Mouse (Mus musculus) stomach, embryonic 15.5 days (tissue): ENCODE measurements around the gene Ier5l. TPM values are rescaled to one million over a fixed set of nuclear protein-coding genes. Genes with fewer than 3 reads are reported as not detected.

Source experiments
- ATAC-seq: fragments of 200-750 bp; cut with Nextera tagmentation; 2 replicates; pipeline ENCODE4 v1.8.0; 2017; ENCODE audit warnings: low read depth, moderate number of reproducible peaks, moderate TSS enrichment; ENCODE audit not compliant: insufficient read depth, low FRiP score
- H3K27ac ChIP-seq: fragments of 300-500 bp; sonication (generic); 2 replicates; pipeline ENCODE4 v1.5.1; 2015; ENCODE audit warnings: mild to moderate bottlenecking, inconsistent platforms
- H3K27me3 ChIP-seq: fragments of 300-500 bp; sonication (generic); replicated peaks from 2 replicates; pipeline ENCODE4 v1.6.1; 2015; ENCODE audit warnings: inconsistent platforms
- H3K36me3 ChIP-seq: fragments of 300-500 bp; sonication (generic); 2 replicates; pipeline ENCODE4 v1.6.1; 2015; ENCODE audit warnings: inconsistent platforms
- H3K4me1 ChIP-seq: fragments of 300-500 bp; sonication (generic); 2 replicates; pipeline ENCODE4 v1.6.1; 2015; ENCODE audit warnings: inconsistent platforms
- H3K4me2 ChIP-seq: fragments of 300-500 bp; sonication (generic); 2 replicates; pipeline ENCODE4 v1.6.1; 2015; ENCODE audit warnings: mild to moderate bottlenecking, inconsistent platforms
- H3K4me3 ChIP-seq: fragments of 300-500 bp; sonication (generic); replicated peaks from 2 replicates; pipeline ENCODE4 v1.5.1; 2015; ENCODE audit warnings: inconsistent platforms
- H3K9ac ChIP-seq: fragments of 300-500 bp; sonication (generic); 2 replicates; pipeline ENCODE4 v1.6.1; 2015; ENCODE audit warnings: inconsistent platforms
- H3K9me3 ChIP-seq: fragments of 300-500 bp; sonication (generic); 2 replicates; pipeline ENCODE4 v1.6.1; 2016; ENCODE audit warnings: inconsistent platforms
- WGBS: fragments of 180-500 bp; shearing (Covaris S2); methylation state at CpG from one replicate; pipeline ENCODE4 v1.1.7; 2015; 5-methylcytosine and 5-hydroxymethylcytosine counted together
- polyA plus RNA-seq: library from polyadenylated mRNA; unstranded; fragments of >200 nt; fragmentation: Nextera tagmentation; extraction: Ambion mirVana; gene quantifications from 2 replicates; pipeline ENCODE4 v1.2.1, GENCODE M21; 2015

Ier5l gene
- polyA plus RNA-seq, result 3.2 and 3.3 TPM in 2 replicates

DNA sequence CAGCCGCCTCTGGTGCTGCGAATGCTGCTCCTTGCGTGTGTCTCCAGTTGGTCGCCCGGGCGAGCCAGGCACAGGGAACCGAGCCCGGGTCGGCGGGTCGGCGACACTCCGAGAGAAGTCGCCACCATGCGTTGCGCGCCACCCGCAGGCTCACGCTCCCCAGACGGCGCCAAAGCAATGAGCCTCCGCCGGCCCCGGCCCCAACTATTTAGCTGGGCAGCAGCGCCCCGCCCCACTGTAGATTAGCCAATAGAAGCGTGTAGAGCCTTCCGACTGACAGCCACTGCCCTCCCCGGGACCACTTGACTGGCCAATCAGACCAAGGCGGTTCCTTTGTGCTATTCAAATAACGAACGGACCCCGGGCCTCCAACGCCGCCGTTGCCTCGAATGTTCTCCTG lies at the start of gene Ier5l:
TSS of gene Ier5l (minus strand) at position 181 of the 400 bp plus-strand sequence.
- peaks cover 24% of the 10 kb centered on the region for H3K4me1 ChIP-seq
- H3K27ac ChIP-seq, result peak within 1 kb of the TSS; percentile 97
- ATAC-seq, result peak; percentile 83
- no peaks in the 10 kb centered on the region for H3K9me3 ChIP-seq
- H3K27me3 ChIP-seq, result no peaks in the 10 kb centered on the region
- peak within 1 kb of the TSS; percentile 82 for H3K9ac ChIP-seq
- no peaks in the 10 kb centered on the region for H3K36me3 ChIP-seq
- peak within 1 kb of the TSS; percentile 89 for H3K4me2 ChIP-seq
- H3K4me3 ChIP-seq, result peak within 1 kb of the TSS; percentile 88
- WGBS, result under 1% methylated on average over 37 of the region's 37 CpGs

DNA sequence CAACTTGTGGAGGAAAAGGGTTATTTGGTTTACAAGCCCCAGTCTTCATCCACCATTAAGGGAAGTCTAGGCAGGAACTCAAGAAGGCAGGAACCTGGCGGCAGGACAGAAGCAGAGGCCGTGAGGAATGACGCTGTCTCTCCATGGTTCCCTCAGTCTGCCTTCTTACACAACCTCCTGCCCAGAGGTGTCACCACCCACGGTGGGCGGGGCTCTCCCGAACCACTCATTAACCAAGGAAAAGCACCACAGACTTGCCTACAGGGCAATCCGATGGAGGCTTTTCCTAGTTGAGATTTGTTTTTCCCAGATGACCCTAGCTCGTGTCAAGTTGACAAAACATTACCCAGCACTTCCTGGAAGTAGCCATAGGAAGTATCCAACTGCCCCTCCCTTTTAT lies 49.7 kb upstream of the Ier5l start:
- Histone ChIP-seq H3K4me1 (no peaks in the 10 kb centered on the region; the same call in 1 of the 2 replicates), H3K27me3 (no peaks in the 10 kb centered on the region), H3K9me3 (no peaks in the 10 kb centered on the region), H3K4me2 (no peak overlapping the region), H3K27ac (no peak overlapping the region), H3K9ac (no peak overlapping the region), H3K36me3 (no peaks in the 10 kb centered on the region), H3K4me3 (no peak overlapping the region)
- WGBS, result 68% methylated on average over 8 of the region's 8 CpGs
- ATAC-seq, result no peak

DNA sequence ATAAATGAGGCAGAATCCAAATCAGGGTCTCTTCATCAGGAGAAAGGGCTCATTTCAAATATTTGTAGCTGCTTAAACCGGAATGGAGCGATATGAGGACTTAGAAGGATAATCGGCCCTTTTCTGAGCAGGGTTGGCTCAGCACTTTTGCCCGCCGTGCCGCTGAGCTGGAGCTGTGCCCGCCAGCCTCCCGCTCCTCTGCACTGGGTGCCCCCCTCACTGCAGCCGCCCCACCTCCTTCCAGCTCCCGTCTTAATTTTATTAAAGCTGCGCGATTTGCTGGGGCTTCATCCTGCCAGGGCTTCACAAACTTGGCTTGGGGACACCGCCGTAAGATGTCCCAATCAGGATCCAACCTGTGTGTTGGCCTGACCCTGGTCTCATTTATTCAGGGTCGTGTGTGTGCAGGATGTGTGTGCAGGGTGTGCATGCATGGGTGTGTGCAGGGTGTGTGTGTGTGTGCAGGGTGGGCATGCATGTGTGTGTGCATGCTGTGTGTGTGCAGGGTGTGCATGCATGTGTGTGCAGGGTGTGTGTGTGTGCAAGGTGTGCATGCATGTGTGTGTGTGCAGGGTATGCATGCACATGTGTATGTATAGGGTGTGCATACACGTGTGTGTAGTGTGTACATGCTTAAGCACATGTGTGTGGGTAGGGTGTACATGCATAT lies 36.8 kb upstream of the Ier5l start:
- Histone ChIP-seq H3K4me1 (0 out of 2 replicates have a peak, but pooled peaks cover 4% of the 10 kb centered on the region), H3K36me3 (no peaks in the 10 kb centered on the region), H3K9ac (no peak overlapping the region), H3K9me3 (no peaks in the 10 kb centered on the region), H3K27me3 (no peaks in the 10 kb centered on the region), H3K27ac (no peak overlapping the region), H3K4me2 (no peak overlapping the region), H3K4me3 (no peak overlapping the region)
- no peak for ATAC-seq
- WGBS, result 63% methylated on average over 16 of the region's 16 CpGs

DNA sequence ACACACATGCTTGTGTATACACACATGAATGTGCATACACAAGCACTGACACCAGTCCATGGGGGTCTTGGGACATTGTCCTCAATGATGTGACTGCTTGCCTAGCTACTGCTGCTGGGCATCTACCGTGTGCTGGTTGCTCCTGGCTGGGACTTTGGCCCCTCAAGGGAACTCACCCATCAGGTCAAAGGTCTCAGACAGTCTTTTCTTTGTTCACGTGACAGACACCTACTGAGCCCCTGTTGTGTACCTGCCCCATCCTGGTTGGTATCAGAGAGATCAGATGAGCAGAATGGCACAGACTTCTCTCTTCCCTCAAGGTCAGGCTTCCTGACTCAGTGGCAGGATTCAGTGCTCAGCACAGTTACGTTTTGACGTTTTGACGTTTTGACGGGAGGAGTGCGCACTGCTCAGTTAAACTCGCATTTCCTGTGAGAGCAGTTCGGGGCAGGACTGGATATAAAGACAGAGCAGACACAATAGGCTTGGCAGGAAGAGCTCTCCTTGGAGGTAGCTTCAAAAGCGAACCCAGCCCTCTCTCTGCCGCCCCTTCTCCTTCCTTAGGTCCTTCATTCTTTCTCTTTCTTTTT lies 33.2 kb upstream of the Ier5l start:
- Histone ChIP-seq H3K4me3 (no peak overlapping the region), H3K4me2 (no peak overlapping the region), H3K36me3 (no peaks in the 10 kb centered on the region), H3K27ac (no peak overlapping the region), H3K27me3 (no peaks in the 10 kb centered on the region), H3K4me1 (peaks cover 12% of the 10 kb centered on the region; the same call in 1 of the 2 replicates), H3K9ac (no peak overlapping the region), H3K9me3 (no peaks in the 10 kb centered on the region)
- ATAC-seq, result no peak
- 52% methylated on average over 11 of the region's 11 CpGs for WGBS

DNA sequence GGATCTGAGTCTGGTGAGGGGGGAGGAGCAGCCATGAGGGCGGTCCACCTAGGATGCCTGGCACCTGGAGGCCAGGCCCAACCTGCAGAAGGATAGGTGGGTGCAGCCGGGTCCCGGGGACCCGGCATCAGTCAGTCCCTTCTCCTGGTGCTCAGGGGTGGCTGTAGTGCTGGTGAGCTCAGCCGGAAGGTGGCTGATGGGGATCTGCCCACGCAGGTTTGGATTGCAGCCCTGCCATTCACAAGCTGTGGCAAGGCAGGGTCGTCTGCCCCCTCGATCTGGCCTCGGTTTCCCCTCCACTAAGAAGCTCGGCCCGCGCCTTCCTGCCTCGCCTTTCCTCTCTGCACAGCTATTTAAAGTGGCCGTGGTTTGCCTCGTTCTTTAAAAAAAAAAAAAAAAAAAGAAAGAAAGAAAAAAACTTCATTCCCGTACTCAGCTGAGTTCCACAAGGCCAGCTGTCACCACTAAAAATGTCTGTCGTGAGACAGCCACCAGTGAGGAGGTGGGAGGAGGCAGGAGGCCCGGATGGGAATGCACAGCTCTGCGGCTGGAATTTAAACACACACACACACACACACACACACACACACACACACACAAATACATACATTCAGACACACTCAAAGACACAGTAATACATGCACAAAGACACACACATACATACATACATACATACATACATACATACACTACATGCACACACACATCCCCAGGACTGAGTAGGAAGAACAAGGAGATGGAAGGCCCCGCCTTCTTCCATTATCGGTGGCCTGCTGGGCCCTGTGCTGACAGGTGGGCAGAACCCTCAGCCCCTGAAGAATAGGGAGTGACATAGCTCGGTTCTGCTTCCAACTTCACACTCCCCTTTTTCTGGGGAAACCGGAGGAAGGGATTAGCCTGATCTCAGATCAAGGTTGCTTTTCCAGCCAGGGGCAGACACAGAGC lies 29.9 kb upstream of the Ier5l start:
- no peak for ATAC-seq
- no peak overlapping the region for H3K4me2 ChIP-seq
- no peak overlapping the region; the same call in 1 of the 2 replicates for H3K27ac ChIP-seq
- H3K27me3 ChIP-seq, result no peaks in the 10 kb centered on the region
- no peak overlapping the region for H3K9ac ChIP-seq
- peaks cover 8% of the 10 kb centered on the region; the same call in 1 of the 2 replicates for H3K4me1 ChIP-seq
- no peak overlapping the region for H3K4me3 ChIP-seq
- no peaks in the 10 kb centered on the region for H3K9me3 ChIP-seq
- 33% methylated on average over 23 of the region's 23 CpGs for WGBS
- H3K36me3 ChIP-seq, result no peaks in the 10 kb centered on the region

DNA sequence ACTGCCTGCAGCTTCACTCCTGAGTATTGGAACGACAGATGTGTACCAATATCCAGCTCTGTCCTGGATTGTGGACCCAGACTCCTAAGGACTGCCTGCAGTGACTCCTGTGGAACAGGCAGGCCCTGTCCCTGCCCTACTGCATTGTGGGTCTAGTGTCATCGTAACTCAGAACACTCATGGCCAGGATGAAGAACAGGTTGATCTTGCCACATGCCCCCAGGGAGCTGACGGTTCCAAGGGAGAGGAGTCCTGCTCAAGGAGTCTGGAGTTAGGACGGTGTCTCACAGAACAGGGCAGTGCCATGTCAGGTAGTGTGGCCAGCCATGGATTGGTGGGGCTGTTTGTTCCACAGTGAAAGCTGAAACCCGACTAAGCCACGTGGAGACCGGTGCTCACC lies 27.7 kb upstream of the Ier5l start:
- Histone ChIP-seq H3K27me3 (no peaks in the 10 kb centered on the region), H3K9me3 (no peaks in the 10 kb centered on the region), H3K36me3 (no peaks in the 10 kb centered on the region), H3K4me1 (peaks cover 8% of the 10 kb centered on the region; the same call in 1 of the 2 replicates), H3K27ac (no peak overlapping the region), H3K9ac (no peak overlapping the region), H3K4me3 (no peak overlapping the region), H3K4me2 (no peak overlapping the region)
- WGBS, result 76% methylated on average over 7 of the region's 7 CpGs
- ATAC-seq, result no peak

DNA sequence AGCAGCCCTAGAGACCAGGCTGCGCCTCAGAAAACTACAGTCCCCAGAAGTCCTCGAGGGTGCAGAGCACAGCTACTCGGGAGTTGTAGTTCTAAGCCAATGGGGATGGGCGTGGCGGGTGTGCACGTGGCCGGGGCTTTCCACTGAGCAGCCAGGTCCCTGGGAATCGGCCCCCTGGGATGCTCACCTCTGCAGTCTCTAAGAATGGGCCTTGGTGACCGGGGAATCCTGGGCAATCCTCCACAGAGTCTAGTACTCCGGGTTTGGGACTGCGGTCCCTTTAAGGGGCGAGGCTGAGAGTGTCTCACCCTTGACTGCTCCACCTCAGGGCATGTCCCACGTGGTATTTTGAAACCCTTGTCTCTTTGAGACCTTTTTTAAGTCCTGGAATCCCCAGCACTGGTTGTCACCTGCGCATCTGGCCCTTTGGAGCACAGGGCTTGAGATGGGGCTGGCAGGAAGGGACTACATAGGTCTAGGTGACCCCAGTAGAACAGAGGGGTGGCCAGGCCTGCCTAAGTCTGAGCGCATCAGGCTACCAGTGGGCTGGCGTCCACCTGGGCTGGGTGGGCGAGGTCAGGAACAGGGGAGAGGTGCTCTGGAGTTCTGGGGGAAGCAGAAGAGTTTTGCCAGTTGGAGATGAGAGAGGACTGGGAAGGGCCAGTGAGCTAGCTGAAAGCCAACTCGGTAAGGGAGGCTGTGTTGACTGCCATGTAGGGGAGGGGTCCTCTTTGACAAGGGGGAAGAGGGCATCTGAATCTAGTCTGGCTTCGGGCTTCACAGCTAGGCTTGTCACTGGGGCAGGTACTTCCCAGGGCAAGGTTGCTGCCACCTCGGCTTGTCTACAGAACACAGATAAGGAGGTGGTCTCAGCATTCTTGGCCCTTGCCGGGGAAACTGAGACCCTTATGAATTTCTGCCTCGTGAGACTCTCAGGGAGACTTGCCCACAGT lies 22.2 kb upstream of the Ier5l start:
- peak overlapping the region; percentile 37 for H3K4me3 ChIP-seq
- no peak overlapping the region for H3K27ac ChIP-seq
- 25% methylated on average over 22 of the region's 22 CpGs for WGBS

DNA sequence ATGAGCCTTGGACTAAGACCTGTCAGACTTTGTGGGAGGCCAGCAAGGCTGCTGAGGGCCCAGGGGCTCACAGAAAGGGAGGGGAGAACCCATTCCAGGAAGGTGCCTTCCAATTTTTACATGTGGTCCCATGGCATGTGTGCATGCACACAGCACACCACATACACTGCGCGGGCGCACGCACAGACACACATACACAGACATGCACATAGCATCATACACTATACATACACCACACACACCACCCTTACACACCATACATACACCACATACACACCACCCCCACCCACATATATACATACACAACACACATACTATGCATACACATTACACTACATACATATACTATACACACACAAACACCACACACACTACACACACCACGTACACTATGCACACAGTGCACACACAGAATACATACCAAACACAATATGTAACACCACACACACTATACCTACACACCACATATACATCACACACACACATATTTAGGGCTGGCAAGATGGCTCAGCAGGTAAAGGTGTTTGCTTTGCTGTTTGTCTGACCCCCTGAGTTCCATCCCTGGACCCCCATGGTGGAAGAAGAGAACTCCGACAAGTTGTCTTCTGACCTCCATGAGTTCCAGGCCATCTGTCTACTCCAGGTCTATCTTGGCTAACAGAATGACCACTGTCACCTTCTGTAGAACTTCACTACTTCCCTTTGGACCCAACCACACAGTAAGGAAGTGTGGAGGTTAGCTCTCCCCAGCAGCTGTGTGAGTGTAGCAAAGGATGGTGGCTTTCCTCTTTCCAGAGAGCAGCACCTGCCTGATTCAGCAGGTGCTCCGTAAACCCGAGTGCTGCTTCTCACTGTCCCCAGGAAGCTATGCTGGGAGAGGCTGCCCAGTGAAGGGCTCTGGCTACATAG lies 21.2 kb upstream of the Ier5l start:
- Histone ChIP-seq H3K36me3 (no peaks in the 10 kb centered on the region), H3K27me3 (no peaks in the 10 kb centered on the region), H3K9me3 (no peaks in the 10 kb centered on the region), H3K4me3 (no peak overlapping the region), H3K4me1 (peaks cover 10% of the 10 kb centered on the region; the same call in 1 of the 2 replicates), H3K4me2 (peak overlapping the region; percentile 70; the same call in 1 of the 2 replicates), H3K9ac (no peak overlapping the region), H3K27ac (no peak overlapping the region)
- WGBS, result 76% methylated on average over 8 of the region's 8 CpGs
- ATAC-seq, result no peak; the same call in 1 of the 2 replicates

More for the DNA sequence above, 22.2 kb upstream of the Ier5l start:
- H3K9me3 ChIP-seq, result no peaks in the 10 kb centered on the region
- H3K9ac ChIP-seq, result 0 out of 2 replicates have a peak overlapping the region, but pooled peaks have one; percentile 8
- peak overlapping the region; percentile 70 for H3K4me2 ChIP-seq
- no peaks in the 10 kb centered on the region for H3K36me3 ChIP-seq
- H3K4me1 ChIP-seq, result peaks cover 10% of the 10 kb centered on the region; the same call in 1 of the 2 replicates
- no peaks in the 10 kb centered on the region for H3K27me3 ChIP-seq
- ATAC-seq, result peak; percentile 93

DNA sequence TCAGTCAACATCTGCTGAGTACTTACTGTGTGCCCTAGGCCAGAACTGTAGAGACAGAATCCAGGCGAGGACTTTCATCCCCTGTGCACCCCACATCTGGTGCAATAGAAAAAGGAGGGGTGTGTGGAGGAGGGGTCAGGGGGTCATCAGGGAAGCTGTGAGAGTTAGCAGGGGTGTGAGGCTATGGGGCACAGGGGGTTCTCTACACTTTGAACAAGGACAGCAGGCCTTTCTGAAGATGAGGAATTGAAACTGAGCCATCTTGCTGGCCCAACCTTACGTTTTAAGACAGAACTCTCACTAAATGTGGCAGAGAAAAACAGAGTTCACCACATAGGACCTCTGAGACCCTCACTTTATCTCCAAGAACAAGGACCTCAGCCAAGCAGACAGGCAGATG lies 16.4 kb upstream of the Ier5l start:
- no peaks in the 10 kb centered on the region for H3K9me3 ChIP-seq
- H3K4me2 ChIP-seq, result no peak overlapping the region
- 0 out of 2 replicates have a peak, but pooled peaks cover 5% of the 10 kb centered on the region for H3K4me1 ChIP-seq
- ATAC-seq, result no peak
- H3K9ac ChIP-seq, result no peak overlapping the region
- H3K27me3 ChIP-seq, result no peaks in the 10 kb centered on the region
- no peaks in the 10 kb centered on the region for H3K36me3 ChIP-seq
- H3K27ac ChIP-seq, result no peak overlapping the region
- H3K4me3 ChIP-seq, result no peak overlapping the region
- 77% methylated on average over 2 of the region's 2 CpGs for whole genome bisulfite sequencing

DNA sequence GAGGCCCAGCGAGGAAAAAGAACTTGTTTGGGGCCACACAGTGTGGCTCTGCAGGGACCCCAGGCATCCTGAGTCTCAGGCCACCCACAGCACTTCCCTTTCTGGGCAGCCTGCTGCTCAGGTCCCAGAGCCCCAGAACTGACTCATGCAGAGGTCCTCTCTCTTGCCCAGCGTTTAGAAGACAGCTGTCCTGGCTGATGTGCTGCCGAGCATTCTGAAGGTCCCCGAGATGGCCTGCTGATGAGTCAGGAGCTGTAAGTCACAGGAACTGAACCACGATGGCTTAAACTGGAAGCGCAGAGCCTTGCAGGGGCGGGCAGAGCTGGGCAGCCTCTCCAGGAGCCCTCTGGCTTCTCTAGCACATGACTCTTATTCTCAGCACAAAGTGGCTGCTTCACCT lies 13.6 kb upstream of the Ier5l start:
- Histone ChIP-seq H3K27me3 (no peaks in the 10 kb centered on the region), H3K9ac (no peak overlapping the region), H3K9me3 (no peaks in the 10 kb centered on the region), H3K4me3 (no peak overlapping the region), H3K36me3 (no peaks in the 10 kb centered on the region), H3K4me2 (no peak overlapping the region), H3K27ac (no peak overlapping the region), H3K4me1 (0 out of 2 replicates have a peak, but pooled peaks cover 5% of the 10 kb centered on the region)
- WGBS, result 28% methylated on average over 7 of the region's 7 CpGs
- ATAC-seq, result no peak
